Mouse (Mus musculus): Measurements from ENCODE around the gene Kif1b. TPM values are rescaled to one million over a fixed set of nuclear protein-coding genes. Genes with fewer than 3 reads are reported as not detected.

The Kif1b gene
- polyA plus RNA-seq, 1 experiment = 254 TPM

- TF ChIP-seq POLR2A (IDR thresholded peaks at IDR 0.05; ENCODE audit: borderline replicate concordance, insufficient read depth, low read length) (no peak), CTCF (IDR thresholded peaks at IDR 0.05; ENCODE audit: borderline replicate concordance, insufficient read depth, low read depth, low read length) (no peak)
- H3K27me3 ChIP-seq (ENCODE audit: control insufficient read depth, insufficient read depth, low read length) = no peaks in the 10 kb centered on the region
- no peak overlapping the region for H3K4me3 ChIP-seq (replicated peaks; ENCODE audit: insufficient read depth, low read depth, low read length)
- whole genome bisulfite sequencing = 91% methylated on average over 6 of the region's 6 CpGs
- no peaks in the 10 kb centered on the region for H3K4me1 ChIP-seq (ENCODE audit: control insufficient read depth, insufficient read depth, low read length)
- no peak overlapping the region for H3K27ac ChIP-seq (ENCODE audit: insufficient read depth, low read length)
- no peak for DNase-seq
Observed at GRCm38 (mm10) chr4:149161166-149161565, 146.3 kb downstream of the Kif1b start.

- WGBS = 66% methylated on average over 13 of the region's 13 CpGs
- Histone ChIP-seq H3K27me3 (ENCODE audit: control insufficient read depth, insufficient read depth, low read length) (no peaks in the 10 kb centered on the region), H3K4me3 (replicated peaks; ENCODE audit: insufficient read depth, low read depth, low read length) (no peak overlapping the region), H3K4me1 (ENCODE audit: control insufficient read depth, insufficient read depth, low read length) (no peaks in the 10 kb centered on the region), H3K27ac (ENCODE audit: insufficient read depth, low read length) (no peak overlapping the region)
- no peak for DNase-seq
- TF ChIP-seq CTCF (IDR thresholded peaks at IDR 0.05; ENCODE audit: borderline replicate concordance, insufficient read depth, low read depth, low read length) = no peak
- no peak for TF ChIP-seq POLR2A (IDR thresholded peaks at IDR 0.05; ENCODE audit: borderline replicate concordance, insufficient read depth, low read length)
Observed at GRCm38 (mm10) chr4:149159891-149160290, 147.6 kb downstream of the Kif1b start.

GRCm38 (mm10) chr4:149159203-149159602 lies 148.3 kb downstream of the Kif1b start:
- no peak overlapping the region for H3K27ac ChIP-seq (ENCODE audit: insufficient read depth, low read length)
- no peak for TF ChIP-seq POLR2A (IDR thresholded peaks at IDR 0.05; ENCODE audit: borderline replicate concordance, insufficient read depth, low read length)
- no peak for TF ChIP-seq CTCF (IDR thresholded peaks at IDR 0.05; ENCODE audit: borderline replicate concordance, insufficient read depth, low read depth, low read length)
- H3K4me3 ChIP-seq (replicated peaks; ENCODE audit: insufficient read depth, low read depth, low read length) = no peak overlapping the region
- WGBS = 94% methylated on average over 2 of the region's 2 CpGs
- H3K4me1 ChIP-seq (ENCODE audit: control insufficient read depth, insufficient read depth, low read length) = no peaks in the 10 kb centered on the region
- no peak for DNase-seq
- no peaks in the 10 kb centered on the region for H3K27me3 ChIP-seq (ENCODE audit: control insufficient read depth, insufficient read depth, low read length)

GRCm38 (mm10) chr4:149157415-149157973 lies 150.0 kb downstream of the Kif1b start:
- no peak for TF ChIP-seq CTCF (IDR thresholded peaks at IDR 0.05; ENCODE audit: borderline replicate concordance, insufficient read depth, low read depth, low read length)
- TF ChIP-seq POLR2A (IDR thresholded peaks at IDR 0.05; ENCODE audit: borderline replicate concordance, insufficient read depth, low read length) = no peak
- Histone ChIP-seq H3K27me3 (ENCODE audit: control insufficient read depth, insufficient read depth, low read length) (no peaks in the 10 kb centered on the region), H3K4me3 (replicated peaks; ENCODE audit: insufficient read depth, low read depth, low read length) (no peak overlapping the region), H3K4me1 (ENCODE audit: control insufficient read depth, insufficient read depth, low read length) (no peaks in the 10 kb centered on the region), H3K27ac (ENCODE audit: insufficient read depth, low read length) (no peak overlapping the region)
- 89% methylated on average over 8 of the region's 8 CpGs for WGBS
- no peak for DNase-seq

GRCm38 (mm10) chr4:149155711-149156110 lies 151.8 kb downstream of the Kif1b start:
- TF ChIP-seq CTCF (IDR thresholded peaks at IDR 0.05; ENCODE audit: borderline replicate concordance, insufficient read depth, low read depth, low read length) (no peak), POLR2A (IDR thresholded peaks at IDR 0.05; ENCODE audit: borderline replicate concordance, insufficient read depth, low read length) (no peak)
- no peak for DNase-seq
- H3K4me1 ChIP-seq (ENCODE audit: control insufficient read depth, insufficient read depth, low read length) = no peaks in the 10 kb centered on the region
- 93% methylated on average over 6 of the region's 6 CpGs for WGBS
- no peaks in the 10 kb centered on the region for H3K27me3 ChIP-seq (ENCODE audit: control insufficient read depth, insufficient read depth, low read length)
- H3K27ac ChIP-seq (ENCODE audit: insufficient read depth, low read length) = no peak overlapping the region
- H3K4me3 ChIP-seq (replicated peaks; ENCODE audit: insufficient read depth, low read depth, low read length) = no peak overlapping the region

- Histone ChIP-seq H3K27ac (ENCODE audit: insufficient read depth, low read length) (no peak overlapping the region), H3K27me3 (ENCODE audit: control insufficient read depth, insufficient read depth, low read length) (no peaks in the 10 kb centered on the region), H3K4me3 (replicated peaks; ENCODE audit: insufficient read depth, low read depth, low read length) (no peak overlapping the region), H3K4me1 (ENCODE audit: control insufficient read depth, insufficient read depth, low read length) (no peaks in the 10 kb centered on the region)
- no peak for TF ChIP-seq POLR2A (IDR thresholded peaks at IDR 0.05; ENCODE audit: borderline replicate concordance, insufficient read depth, low read length)
- TF ChIP-seq CTCF (IDR thresholded peaks at IDR 0.05; ENCODE audit: borderline replicate concordance, insufficient read depth, low read depth, low read length) = no peak
- no peak for DNase-seq
- WGBS = 97% methylated on average over 7 of the region's 7 CpGs
Observed at GRCm38 (mm10) chr4:149154859-149155258, 152.6 kb downstream of the Kif1b start.

GRCm38 (mm10) chr4:149150721-149151120 lies 156.8 kb downstream of the Kif1b start:
- TF ChIP-seq POLR2A (IDR thresholded peaks at IDR 0.05; ENCODE audit: borderline replicate concordance, insufficient read depth, low read length) (no peak), CTCF (IDR thresholded peaks at IDR 0.05; ENCODE audit: borderline replicate concordance, insufficient read depth, low read depth, low read length) (no peak)
- no peak overlapping the region for H3K27ac ChIP-seq (ENCODE audit: insufficient read depth, low read length)
- no peak overlapping the region for H3K4me3 ChIP-seq (replicated peaks; ENCODE audit: insufficient read depth, low read depth, low read length)
- no peaks in the 10 kb centered on the region for H3K4me1 ChIP-seq (ENCODE audit: control insufficient read depth, insufficient read depth, low read length)
- DNase-seq = no peak
- 91% methylated on average over 11 of the region's 11 CpGs for WGBS
- no peaks in the 10 kb centered on the region for H3K27me3 ChIP-seq (ENCODE audit: control insufficient read depth, insufficient read depth, low read length)

GRCm38 (mm10) chr4:149150256-149150655 lies 157.2 kb downstream of the Kif1b start:
- no peak for TF ChIP-seq POLR2A (IDR thresholded peaks at IDR 0.05; ENCODE audit: borderline replicate concordance, insufficient read depth, low read length)
- TF ChIP-seq CTCF (IDR thresholded peaks at IDR 0.05; ENCODE audit: borderline replicate concordance, insufficient read depth, low read depth, low read length) = no peak
- 73% methylated on average over 11 of the region's 11 CpGs for WGBS
- H3K27me3 ChIP-seq (ENCODE audit: control insufficient read depth, insufficient read depth, low read length) = no peaks in the 10 kb centered on the region

More at GRCm38 (mm10) chr4:149150256-149150655, 157.2 kb downstream of the Kif1b start:
- Histone ChIP-seq H3K4me3 (replicated peaks; ENCODE audit: insufficient read depth, low read depth, low read length) (no peak overlapping the region), H3K4me1 (ENCODE audit: control insufficient read depth, insufficient read depth, low read length) (no peaks in the 10 kb centered on the region), H3K27ac (ENCODE audit: insufficient read depth, low read length) (no peak overlapping the region)
- DNase-seq = no peak

Data from cerebellum, adult 2 months (tissue).